Mouse (Mus musculus) midbrain, embryonic 10.5 days (tissue): Measurements from ENCODE around the gene Hist1h2ac. TPM values are rescaled to one million over a fixed set of nuclear protein-coding genes. Genes with fewer than 3 reads are reported as not detected.
"Not testable (repeated sequence)": the region's sequence is repeated elsewhere in the genome, so short reads cannot be mapped to it uniquely, and the experiment has no call there.

Source experiments
- DNase-seq: peaks from one replicate; pipeline ENCODE4 v3.0.0-alpha.2; 2017; ENCODE audit warnings: low spot score
- H3K27ac ChIP-seq: fragments of 300-500 bp; sonication (generic); replicated peaks from 2 replicates; pipeline ENCODE4 v1.5.1; 2016; ENCODE audit warnings: mild to moderate bottlenecking
- H3K27me3 ChIP-seq: fragments of 300-500 bp; sonication (generic); 2 replicates; pipeline ENCODE4 v1.6.1; 2016; ENCODE audit warnings: low read depth, mild to moderate bottlenecking; ENCODE audit not compliant: poor library complexity, severe bottlenecking
- H3K36me3 ChIP-seq: fragments of 300-500 bp; sonication (generic); 2 replicates; pipeline ENCODE4 v1.6.1; 2016; ENCODE audit warnings: mild to moderate bottlenecking, moderate library complexity
- H3K4me1 ChIP-seq: fragments of 300-500 bp; sonication (generic); 2 replicates; pipeline ENCODE4 v1.6.1; 2016
- H3K4me3 ChIP-seq: fragments of 300-500 bp; sonication (generic); 2 replicates; pipeline ENCODE4 v1.5.1; 2016; ENCODE audit warnings: mild to moderate bottlenecking, moderate library complexity
- H3K9me3 ChIP-seq: fragments of 300-500 bp; sonication (generic); replicated peaks from 2 replicates; pipeline ENCODE4 v1.6.1; 2016; ENCODE audit warnings: mild to moderate bottlenecking
- whole genome bisulfite sequencing: fragments of 180-500 bp; shearing (Covaris S2); methylation state at CpG from one replicate; pipeline ENCODE4 v1.1.7; 2016; 5-methylcytosine and 5-hydroxymethylcytosine counted together
- polyA plus RNA-seq: library from polyadenylated mRNA; unstranded; fragments of >200 nt; fragmentation: Nextera tagmentation; extraction: Ambion mirVana; gene quantifications from 2 replicates; pipeline ENCODE4 v1.2.1, GENCODE M21; 2016

Hist1h2ac gene
- polyA plus RNA-seq, 1 experiment from 2014 or later, result 1.3 TPM

GRCm38 (mm10) chr13:23697491-23698299, 13.9 kb upstream of the Hist1h2ac start:
- Histone ChIP-seq H3K9me3 (no peaks in the 10 kb centered on the region), H3K4me1 (peaks cover 30% of the 10 kb centered on the region), H3K4me3 (peak overlapping the region; percentile 60), H3K36me3 (no peaks in the 10 kb centered on the region), H3K27ac (peak overlapping the region; percentile 88), H3K27me3 (no peaks in the 10 kb centered on the region)
- DNase-seq, result peak; percentile 63
- whole genome bisulfite sequencing, result 1% methylated on average over 22 of the region's 32 CpGs

GRCm38 (mm10) chr13:23696061-23696474, 12.3 kb upstream of the Hist1h2ac start:
- Histone ChIP-seq H3K9me3 (no peaks in the 10 kb centered on the region), H3K36me3 (no peaks in the 10 kb centered on the region), H3K4me3 (0 out of 2 replicates have a peak overlapping the region, but pooled peaks have one; percentile 3), H3K27me3 (no peaks in the 10 kb centered on the region), H3K4me1 (peaks cover 29% of the 10 kb centered on the region), H3K27ac (peak overlapping the region; percentile 80)
- 68% methylated on average over 15 of the region's 15 CpGs for WGBS
- no peak for DNase-seq

GRCm38 (mm10) chr13:23695514-23695913, 11.8 kb upstream of the Hist1h2ac start, which contains the start of gene Hist1h1t:
Gene Hist1h1t, plus strand, starts transcription at chr13:23695814.
- peak within 1 kb of the TSS; percentile 80 for H3K27ac ChIP-seq
- WGBS, result 49% methylated on average over 12 of the region's 13 CpGs
- H3K9me3 ChIP-seq, result no peaks in the 10 kb centered on the region

GRCm38 (mm10) chr13:23694956-23695355, 11.2 kb upstream of the Hist1h2ac start:
- H3K9me3 ChIP-seq, result no peaks in the 10 kb centered on the region
- 93% methylated on average over 9 of the region's 9 CpGs for WGBS
- no peaks in the 10 kb centered on the region for H3K27me3 ChIP-seq
- no peak for DNase-seq
- H3K27ac ChIP-seq, result peak overlapping the region; percentile 28; the same call in 1 of the 2 replicates
- no peak overlapping the region for H3K4me3 ChIP-seq
- H3K36me3 ChIP-seq, result no peaks in the 10 kb centered on the region
- peaks cover 24% of the 10 kb centered on the region for H3K4me1 ChIP-seq

More at GRCm38 (mm10) chr13:23695514-23695913, 11.8 kb upstream of the Hist1h2ac start, which contains the start of gene Hist1h1t:
- no peak for DNase-seq
- peaks cover 24% of the 10 kb centered on the region for H3K4me1 ChIP-seq
- no peaks in the 10 kb centered on the region for H3K36me3 ChIP-seq
- H3K27me3 ChIP-seq, result no peaks in the 10 kb centered on the region
- H3K4me3 ChIP-seq, result 0 out of 2 replicates have a peak within 1 kb of the TSS, but pooled peaks have one; percentile 3

GRCm38 (mm10) chr13:23693856-23694440, 10.2 kb upstream of the Hist1h2ac start:
- Histone ChIP-seq H3K9me3 (no peaks in the 10 kb centered on the region), H3K4me3 (no peak overlapping the region), H3K27me3 (no peaks in the 10 kb centered on the region), H3K27ac (0 out of 2 replicates have a peak overlapping the region, but pooled peaks have one; percentile 9), H3K4me1 (peaks cover 20% of the 10 kb centered on the region), H3K36me3 (no peaks in the 10 kb centered on the region)
- 83% methylated on average over 6 of the region's 6 CpGs for WGBS
- no peak for DNase-seq

GRCm38 (mm10) chr13:23689459-23689858, 5.7 kb upstream of the Hist1h2ac start:
- Histone ChIP-seq H3K36me3 (no peaks in the 10 kb centered on the region), H3K27me3 (no peaks in the 10 kb centered on the region), H3K4me1 (peaks cover 15% of the 10 kb centered on the region), H3K27ac (no peak overlapping the region), H3K4me3 (no peak overlapping the region), H3K9me3 (no peaks in the 10 kb centered on the region)
- 90% methylated on average over 2 of the region's 2 CpGs for WGBS
- DNase-seq, result no peak

- Histone ChIP-seq H3K27me3 (no peaks in the 10 kb centered on the region), H3K36me3 (no peaks in the 10 kb centered on the region), H3K4me1 (peaks cover 15% of the 10 kb centered on the region), H3K9me3 (no peaks in the 10 kb centered on the region), H3K4me3 (no peak overlapping the region), H3K27ac (no peak overlapping the region)
- DNase-seq, result no peak
- WGBS, result 93% methylated on average over 2 of the region's 2 CpGs
These were observed 5.2 kb upstream of the Hist1h2ac start for GRCm38 (mm10) chr13:23688956-23689355.

- H3K27ac ChIP-seq, result no peak overlapping the region
- DNase-seq, result no peak
- peaks cover 19% of the 10 kb centered on the region for H3K4me1 ChIP-seq
- H3K4me3 ChIP-seq, result no peak overlapping the region
- no peaks in the 10 kb centered on the region for H3K9me3 ChIP-seq
- 95% methylated on average over 7 of the region's 7 CpGs for WGBS
- no peaks in the 10 kb centered on the region for H3K27me3 ChIP-seq
- H3K36me3 ChIP-seq, result no peaks in the 10 kb centered on the region
These were observed 4.2 kb upstream of the Hist1h2ac start for GRCm38 (mm10) chr13:23687907-23688306.

- no peak overlapping the region for H3K27ac ChIP-seq
- peaks cover 26% of the 10 kb centered on the region for H3K4me1 ChIP-seq
- no peak overlapping the region for H3K4me3 ChIP-seq
- DNase-seq, result no peak
- 88% methylated on average over 4 of the region's 4 CpGs for WGBS
- H3K27me3 ChIP-seq, result no peaks in the 10 kb centered on the region
- no peaks in the 10 kb centered on the region for H3K9me3 ChIP-seq
- H3K36me3 ChIP-seq, result no peaks in the 10 kb centered on the region
These were observed 3.4 kb upstream of the Hist1h2ac start for GRCm38 (mm10) chr13:23687181-23687580.

GRCm38 (mm10) chr13:23685966-23686365, 2.2 kb upstream of the Hist1h2ac start:
- no peak for DNase-seq
- Histone ChIP-seq H3K4me1 (peaks cover 29% of the 10 kb centered on the region), H3K36me3 (no peaks in the 10 kb centered on the region), H3K9me3 (no peaks in the 10 kb centered on the region), H3K4me3 (peak overlapping the region; percentile 59), H3K27me3 (no peaks in the 10 kb centered on the region), H3K27ac (peak overlapping the region; percentile 92)
- 77% methylated on average over 4 of the region's 4 CpGs for WGBS

GRCm38 (mm10) chr13:23685121-23685861, 1.5 kb upstream of the Hist1h2ac start:
- Histone ChIP-seq H3K4me1 (peaks cover 29% of the 10 kb centered on the region), H3K27me3 (no peaks in the 10 kb centered on the region), H3K9me3 (no peaks in the 10 kb centered on the region), H3K27ac (peak overlapping the region; percentile 92), H3K36me3 (no peaks in the 10 kb centered on the region), H3K4me3 (peak overlapping the region; percentile 59)
- peak; percentile 47 for DNase-seq
- 24% methylated on average over 15 of the region's 15 CpGs for whole genome bisulfite sequencing

GRCm38 (mm10) chr13:23684295-23684945, 672 bp upstream of the Hist1h2ac start:
- Histone ChIP-seq H3K4me1 (peaks cover 29% of the 10 kb centered on the region), H3K27ac (peak overlapping the region; percentile 92), H3K4me3 (peak overlapping the region; percentile 59)
- not testable (repeated sequence) for H3K27me3 ChIP-seq, H3K9me3 ChIP-seq, H3K36me3 ChIP-seq
- under 1% methylated on average over 21 of the region's 37 CpGs for WGBS
- peak; percentile 61 for DNase-seq
